Mouse (Mus musculus) MN1 (cell line): Measurements from ENCODE around the gene A930017K11Rik.

Source experiments
- DNase-seq: peaks from one replicate; pipeline ENCODE4 v3.0.0-alpha.2; 2016; ENCODE audit warnings: low spot score

The A930017K11Rik gene

GRCm38 (mm10) chr17:25925348-25925747 lies 27.0 kb downstream of the A930017K11Rik start:
- peak; percentile 81 for DNase-seq

- DNase-seq = peak; percentile 82
Observed at GRCm38 (mm10) chr17:25922120-25922519, 30.2 kb downstream of the A930017K11Rik start.

GRCm38 (mm10) chr17:25919786-25920642 lies 32.4 kb downstream of the A930017K11Rik start:
- peak; percentile 98 for DNase-seq

GRCm38 (mm10) chr17:25919144-25919785 lies 33.1 kb downstream of the A930017K11Rik start, which contains the start of gene Rab40c:
Gene Rab40c (minus strand): TSS chr17:25919727.
- DNase-seq = peak; percentile 59

- DNase-seq = no peak
Observed at GRCm38 (mm10) chr17:25918037-25918750, 34.2 kb downstream of the A930017K11Rik start.

- DNase-seq = no peak
Observed at GRCm38 (mm10) chr17:25916931-25917647, 35.3 kb downstream of the A930017K11Rik start.

- DNase-seq = no peak
Observed at GRCm38 (mm10) chr17:25914295-25914694, 38.1 kb downstream of the A930017K11Rik start.

GRCm38 (mm10) chr17:25913877-25914275 lies 38.5 kb downstream of the A930017K11Rik start:
- no peak for DNase-seq

GRCm38 (mm10) chr17:25913186-25913876 lies 39.0 kb downstream of the A930017K11Rik start:
- DNase-seq = no peak

GRCm38 (mm10) chr17:25911816-25912215 lies 40.5 kb downstream of the A930017K11Rik start:
- peak; percentile 49 for DNase-seq

- no peak for DNase-seq
Observed at GRCm38 (mm10) chr17:25907640-25908039, 44.7 kb downstream of the A930017K11Rik start.

- no peak for DNase-seq
Observed at GRCm38 (mm10) chr17:25903061-25903460, 49.3 kb downstream of the A930017K11Rik start.

GRCm38 (mm10) chr17:25900193-25900592 lies 52.2 kb downstream of the A930017K11Rik start:
- DNase-seq = no peak
